Mouse (Mus musculus): Measurements from ENCODE around the gene Gpc6. TPM values are rescaled to one million over a fixed set of nuclear protein-coding genes. Genes with fewer than 3 reads are reported as not detected.

Gpc6 gene
- polyA plus RNA-seq, 1 experiment from 2014 or later = 14.5 TPM

DNA sequence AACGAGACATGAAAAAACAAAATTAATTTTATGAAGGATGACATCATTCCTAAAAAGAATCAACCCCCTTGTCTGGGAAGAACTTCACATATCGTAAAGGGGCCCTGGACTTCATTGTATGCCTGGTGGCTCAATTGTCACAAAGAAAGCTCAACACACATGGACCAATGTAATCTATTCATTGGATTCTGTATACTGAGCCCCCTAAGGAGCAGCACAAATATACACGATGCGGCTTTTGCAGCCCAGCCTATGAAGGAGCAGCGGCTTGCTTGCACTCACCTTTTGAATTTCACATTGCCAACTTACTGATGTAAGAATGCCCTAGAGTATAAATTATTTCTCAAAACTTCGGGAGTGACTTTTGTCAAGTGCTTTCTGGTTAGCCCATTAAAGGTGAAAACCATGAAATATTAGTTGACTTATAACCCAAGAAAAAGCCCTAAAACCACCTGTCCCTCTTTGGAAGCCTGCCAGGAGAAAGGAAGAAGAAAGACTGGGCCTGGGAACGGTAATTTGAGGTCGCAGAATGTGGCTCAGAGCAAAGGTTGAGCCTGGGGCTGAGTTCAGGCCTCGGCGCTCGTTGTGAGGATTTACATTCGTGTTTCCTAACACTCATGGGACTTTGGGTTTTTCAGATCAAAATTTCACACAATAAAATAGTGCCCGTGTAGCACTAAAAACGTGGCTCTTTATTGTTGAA, 709.3 kb downstream of the Gpc6 start:
- no peaks in the 10 kb centered on the region for H3K4me1 ChIP-seq (ENCODE audit: control insufficient read depth in 2 of 2, insufficient read depth in 2 of 2, low read length in 2 of 2)
- H3K4me2 ChIP-seq (ENCODE audit: low read length) = no peak overlapping the region
- H3K9ac ChIP-seq (ENCODE audit: low read length) = no peak overlapping the region
- H3K27me3 ChIP-seq (ENCODE audit: control insufficient read depth, insufficient read depth, low read length) = no peaks in the 10 kb centered on the region
- H3K9me3 ChIP-seq (ENCODE audit: control insufficient read depth, low read length) = no peaks in the 10 kb centered on the region
- H3K4me3 ChIP-seq (ENCODE audit: control insufficient read depth in 1 of 2, insufficient read depth in 1 of 2, low read depth in 1 of 2, low read length in 2 of 2) = no peak overlapping the region
- H3K27ac ChIP-seq (replicated peaks in 1 of 2; ENCODE audit: control insufficient read depth in 1 of 2, insufficient read depth in 1 of 2, low read depth in 2 of 2, low read length in 2 of 2) = no peak overlapping the region
- ATAC-seq (ENCODE audit: insufficient number of reproducible peaks, insufficient read depth, low FRiP score, low read depth) = no peak
- WGBS = 85% methylated on average over 14 of the region's 14 CpGs
- H3K36me3 ChIP-seq (ENCODE audit: control insufficient read depth, insufficient read depth, low read length) = no peaks in the 10 kb centered on the region

GRCm38 (mm10) chr14:117641853-117642252, 716.7 kb downstream of the Gpc6 start:
- Histone ChIP-seq H3K27ac (replicated peaks in 1 of 2; ENCODE audit: control insufficient read depth in 1 of 2, insufficient read depth in 1 of 2, low read depth in 2 of 2, low read length in 2 of 2) (no peak overlapping the region), H3K9ac (ENCODE audit: low read length) (no peak overlapping the region)
- WGBS = 80% methylated on average over 2 of the region's 2 CpGs

GRCm38 (mm10) chr14:117643069-117643468, 718.0 kb downstream of the Gpc6 start:
- no peak for ATAC-seq (ENCODE audit: insufficient number of reproducible peaks, insufficient read depth, low FRiP score, low read depth)
- 83% methylated on average over 1 of the region's 1 CpGs for WGBS
- no peaks in the 10 kb centered on the region for H3K36me3 ChIP-seq (ENCODE audit: control insufficient read depth, insufficient read depth, low read length)
- no peak overlapping the region for H3K9ac ChIP-seq (ENCODE audit: low read length)
- H3K4me3 ChIP-seq (ENCODE audit: control insufficient read depth in 1 of 2, insufficient read depth in 1 of 2, low read depth in 1 of 2, low read length in 2 of 2) = no peak overlapping the region
- no peaks in the 10 kb centered on the region for H3K4me1 ChIP-seq (ENCODE audit: control insufficient read depth in 2 of 2, insufficient read depth in 2 of 2, low read length in 2 of 2)
- H3K4me2 ChIP-seq (ENCODE audit: low read length) = no peak overlapping the region
- H3K27me3 ChIP-seq (ENCODE audit: control insufficient read depth, insufficient read depth, low read length) = peaks cover 12% of the 10 kb centered on the region
- H3K9me3 ChIP-seq (ENCODE audit: control insufficient read depth, low read length) = no peaks in the 10 kb centered on the region
- H3K27ac ChIP-seq (replicated peaks in 1 of 2; ENCODE audit: control insufficient read depth in 1 of 2, insufficient read depth in 1 of 2, low read depth in 2 of 2, low read length in 2 of 2) = no peak overlapping the region

More at GRCm38 (mm10) chr14:117641853-117642252, 716.7 kb downstream of the Gpc6 start:
- ATAC-seq (ENCODE audit: insufficient number of reproducible peaks, insufficient read depth, low FRiP score, low read depth) = no peak
- no peaks in the 10 kb centered on the region for H3K9me3 ChIP-seq (ENCODE audit: control insufficient read depth, low read length)
- H3K4me3 ChIP-seq (ENCODE audit: control insufficient read depth in 1 of 2, insufficient read depth in 1 of 2, low read depth in 1 of 2, low read length in 2 of 2) = no peak overlapping the region
- H3K4me2 ChIP-seq (ENCODE audit: low read length) = no peak overlapping the region
- no peaks in the 10 kb centered on the region for H3K36me3 ChIP-seq (ENCODE audit: control insufficient read depth, insufficient read depth, low read length)
- H3K4me1 ChIP-seq (ENCODE audit: control insufficient read depth in 2 of 2, insufficient read depth in 2 of 2, low read length in 2 of 2) = no peaks in the 10 kb centered on the region
- H3K27me3 ChIP-seq (ENCODE audit: control insufficient read depth, insufficient read depth, low read length) = peaks cover 12% of the 10 kb centered on the region

- Histone ChIP-seq H3K9me3 (ENCODE audit: control insufficient read depth, low read length) (no peaks in the 10 kb centered on the region), H3K4me1 (ENCODE audit: control insufficient read depth in 2 of 2, insufficient read depth in 2 of 2, low read length in 2 of 2) (peaks cover 3 to 6% of the 10 kb centered on the region in 2 experiments; a peak in 3 of 4 replicates), H3K36me3 (ENCODE audit: control insufficient read depth, insufficient read depth, low read length) (no peaks in the 10 kb centered on the region), H3K9ac (ENCODE audit: low read length) (no peak overlapping the region), H3K27ac (replicated peaks in 1 of 2; ENCODE audit: control insufficient read depth in 1 of 2, insufficient read depth in 1 of 2, low read depth in 2 of 2, low read length in 2 of 2) (no peak overlapping the region), H3K4me2 (ENCODE audit: low read length) (no peak overlapping the region), H3K4me3 (ENCODE audit: control insufficient read depth in 1 of 2, insufficient read depth in 1 of 2, low read depth in 1 of 2, low read length in 2 of 2) (no peak overlapping the region), H3K27me3 (ENCODE audit: control insufficient read depth, insufficient read depth, low read length) (peaks cover 15% of the 10 kb centered on the region)
- ATAC-seq (ENCODE audit: insufficient number of reproducible peaks, insufficient read depth, low FRiP score, low read depth) = no peak
- 12% methylated on average over 9 of the region's 9 CpGs for WGBS
Measured at GRCm38 (mm10) chr14:117648199-117648960, 723.3 kb downstream of the Gpc6 start.

- Histone ChIP-seq H3K27me3 (ENCODE audit: control insufficient read depth, insufficient read depth, low read length) (peaks cover 15% of the 10 kb centered on the region), H3K27ac (replicated peaks in 1 of 2; ENCODE audit: control insufficient read depth in 1 of 2, insufficient read depth in 1 of 2, low read depth in 2 of 2, low read length in 2 of 2) (no peak overlapping the region), H3K9ac (ENCODE audit: low read length) (no peak overlapping the region), H3K36me3 (ENCODE audit: control insufficient read depth, insufficient read depth, low read length) (no peaks in the 10 kb centered on the region), H3K4me3 (ENCODE audit: control insufficient read depth in 1 of 2, insufficient read depth in 1 of 2, low read depth in 1 of 2, low read length in 2 of 2) (no peak overlapping the region), H3K4me1 (ENCODE audit: control insufficient read depth in 2 of 2, insufficient read depth in 2 of 2, low read length in 2 of 2) (peaks cover 3 to 6% of the 10 kb centered on the region in 2 experiments; a peak in 3 of 4 replicates), H3K4me2 (ENCODE audit: low read length) (no peak overlapping the region), H3K9me3 (ENCODE audit: control insufficient read depth, low read length) (no peaks in the 10 kb centered on the region)
- ATAC-seq (ENCODE audit: insufficient number of reproducible peaks, insufficient read depth, low FRiP score, low read depth) = no peak
- WGBS = 90% methylated on average over 4 of the region's 4 CpGs
Measured at GRCm38 (mm10) chr14:117650141-117650540, 725.0 kb downstream of the Gpc6 start.

- no peak overlapping the region for H3K4me2 ChIP-seq (ENCODE audit: low read length)
- no peak overlapping the region for H3K9ac ChIP-seq (ENCODE audit: low read length)
- H3K4me3 ChIP-seq (ENCODE audit: control insufficient read depth in 1 of 2, insufficient read depth in 1 of 2, low read depth in 1 of 2, low read length in 2 of 2) = no peak overlapping the region
- no peaks in the 10 kb centered on the region for H3K9me3 ChIP-seq (ENCODE audit: control insufficient read depth, low read length)
- no peaks in the 10 kb centered on the region for H3K36me3 ChIP-seq (ENCODE audit: control insufficient read depth, insufficient read depth, low read length)
- peaks cover 9% of the 10 kb centered on the region for H3K27me3 ChIP-seq (ENCODE audit: control insufficient read depth, insufficient read depth, low read length)
- no peak for ATAC-seq (ENCODE audit: insufficient number of reproducible peaks, insufficient read depth, low FRiP score, low read depth)
- H3K27ac ChIP-seq (replicated peaks in 1 of 2; ENCODE audit: control insufficient read depth in 1 of 2, insufficient read depth in 1 of 2, low read depth in 2 of 2, low read length in 2 of 2) = no peak overlapping the region
- 48% methylated on average over 4 of the region's 4 CpGs for WGBS
- H3K4me1 ChIP-seq (ENCODE audit: control insufficient read depth in 2 of 2, insufficient read depth in 2 of 2, low read length in 2 of 2) = peaks cover 3 to 6% of the 10 kb centered on the region in 2 experiments; a peak in 3 of 4 replicates
Measured at GRCm38 (mm10) chr14:117651271-117651670, 726.2 kb downstream of the Gpc6 start.

- H3K9ac ChIP-seq (ENCODE audit: low read length) = no peak overlapping the region
- H3K4me1 ChIP-seq (ENCODE audit: control insufficient read depth in 2 of 2, insufficient read depth in 2 of 2, low read length in 2 of 2) = peaks cover 3 to 6% of the 10 kb centered on the region in 2 experiments; a peak in 3 of 4 replicates
- H3K4me3 ChIP-seq (ENCODE audit: control insufficient read depth in 1 of 2, insufficient read depth in 1 of 2, low read depth in 1 of 2, low read length in 2 of 2) = no peak overlapping the region
- no peak overlapping the region for H3K27ac ChIP-seq (replicated peaks in 1 of 2; ENCODE audit: control insufficient read depth in 1 of 2, insufficient read depth in 1 of 2, low read depth in 2 of 2, low read length in 2 of 2)
- 82% methylated on average over 2 of the region's 2 CpGs for WGBS
- H3K27me3 ChIP-seq (ENCODE audit: control insufficient read depth, insufficient read depth, low read length) = peaks cover 3% of the 10 kb centered on the region; the same call in 1 of the 2 replicates
- no peaks in the 10 kb centered on the region for H3K9me3 ChIP-seq (ENCODE audit: control insufficient read depth, low read length)
- H3K36me3 ChIP-seq (ENCODE audit: control insufficient read depth, insufficient read depth, low read length) = no peaks in the 10 kb centered on the region
- no peak overlapping the region for H3K4me2 ChIP-seq (ENCODE audit: low read length)
- no peak for ATAC-seq (ENCODE audit: insufficient number of reproducible peaks, insufficient read depth, low FRiP score, low read depth)
Measured at GRCm38 (mm10) chr14:117651938-117652337, 726.8 kb downstream of the Gpc6 start.

Measured in heart, embryonic 14.5 days (tissue).